ENCODE assay signal across 6 mouse cellular contexts in genomic region chr3:28104992-28105391, GRCm38 (mm10).
"Had no signal": no experiment of that assay in that cellular context is flagged by ENCODE, and none has a peak within 500 bp of the region (broad histone marks: within the 10 kb centered on the region; RNA-seq: fewer than 3 reads in every experiment).

No protein-coding gene starts in this region.

- DNase-seq: left cerebral cortex, postnatal 4 days; lung, adult 18-20 months; retina, postnatal 1 day; right cerebral cortex, postnatal 4 days; thymus, adult 2 months; thymus, postnatal 25 days had no signal
